Mouse (Mus musculus) embryonic facial prominence, embryonic 11.5 days (tissue): ENCODE data around the gene Zfp36l2. TPM values are rescaled to one million over a fixed set of nuclear protein-coding genes. Genes with fewer than 3 reads are reported as not detected.

ENCODE experiments used
- ATAC-seq: fragments of 200-750 bp; cut with Nextera tagmentation; replicated peaks from 2 replicates; pipeline ENCODE4 v1.8.0; 2017; ENCODE audit warnings: low read depth; ENCODE audit not compliant: insufficient number of reproducible peaks, low FRiP score, low TSS enrichment
- DNase-seq: peaks from one replicate; pipeline ENCODE4 v3.0.0-alpha.2; 2015; ENCODE audit warnings: low spot score
- H3K27ac ChIP-seq: fragments of 300-500 bp; sonication (generic); replicated peaks from 2 replicates; pipeline ENCODE4 v1.5.1; 2014; ENCODE audit warnings: mild to moderate bottlenecking, low read depth, low read length, control low read depth
- H3K27me3 ChIP-seq: fragments of 300-500 bp; sonication (generic); 2 replicates; pipeline ENCODE4 v1.6.1; 2014; ENCODE audit warnings: mild to moderate bottlenecking, low read length, moderate library complexity, mixed read lengths; ENCODE audit not compliant: control insufficient read depth, insufficient read depth
- H3K36me3 ChIP-seq: fragments of 300-500 bp; sonication (generic); replicated peaks from 2 replicates; pipeline ENCODE4 v1.6.1; 2014; ENCODE audit warnings: low read depth, mild to moderate bottlenecking, low read length, moderate library complexity, mixed read lengths; ENCODE audit not compliant: control insufficient read depth, insufficient read depth
- H3K4me1 ChIP-seq: fragments of 300-500 bp; sonication (generic); 2 replicates; pipeline ENCODE4 v1.6.1; 2014; ENCODE audit warnings: low read length, mixed read lengths; ENCODE audit not compliant: control insufficient read depth, insufficient read depth
- H3K4me2 ChIP-seq: fragments of 300-500 bp; sonication (generic); 2 replicates; pipeline ENCODE4 v1.6.1; 2014; ENCODE audit warnings: low read depth, mild to moderate bottlenecking, control low read depth, low read length, moderate library complexity
- H3K4me3 ChIP-seq: fragments of 300-500 bp; sonication (generic); 2 replicates; pipeline ENCODE4 v1.5.1; 2014; ENCODE audit warnings: low read depth, low read length, control low read depth
- H3K9ac ChIP-seq: fragments of 300-500 bp; sonication (generic); replicated peaks from 2 replicates; pipeline ENCODE4 v1.6.1; 2014; ENCODE audit warnings: mild to moderate bottlenecking, control low read depth, low read length
- H3K9me3 ChIP-seq: fragments of 300-500 bp; sonication (generic); replicated peaks from 2 replicates; pipeline ENCODE4 v1.6.1; 2016; ENCODE audit warnings: mild to moderate bottlenecking, low read length, inconsistent platforms, mixed read lengths; ENCODE audit not compliant: control insufficient read depth
- WGBS: fragments of 180-500 bp; shearing (Covaris S2); extraction: QIAGEN DNeasy Blood & Tissue Kit; methylation state at CpG from one replicate; pipeline ENCODE4 v1.1.7; 2014; 5-methylcytosine and 5-hydroxymethylcytosine counted together
- polyA plus RNA-seq: library from polyadenylated mRNA; unstranded; fragments of >200 nt; fragmentation: Nextera tagmentation; extraction: Ambion mirVana; gene quantifications from 2 replicates; pipeline ENCODE4 v1.2.1, GENCODE M21; 2014

The Zfp36l2 gene
- polyA plus RNA-seq, 1 experiment from 2014 or later, result 22.8 TPM

GRCm38 (mm10) chr17:84179973-84180365, 7.8 kb downstream of the Zfp36l2 start:
- 86% methylated on average over 4 of the region's 4 CpGs for WGBS
- DNase-seq, result no peak
- Histone ChIP-seq H3K4me1 (peaks cover 14% of the 10 kb centered on the region), H3K4me2 (no peak overlapping the region), H3K9ac (no peak overlapping the region), H3K36me3 (no peaks in the 10 kb centered on the region; the same call in 1 of the 2 replicates), H3K27ac (no peak overlapping the region), H3K9me3 (no peaks in the 10 kb centered on the region), H3K4me3 (no peak overlapping the region), H3K27me3 (no peaks in the 10 kb centered on the region)
- ATAC-seq, result no peak

DNA sequence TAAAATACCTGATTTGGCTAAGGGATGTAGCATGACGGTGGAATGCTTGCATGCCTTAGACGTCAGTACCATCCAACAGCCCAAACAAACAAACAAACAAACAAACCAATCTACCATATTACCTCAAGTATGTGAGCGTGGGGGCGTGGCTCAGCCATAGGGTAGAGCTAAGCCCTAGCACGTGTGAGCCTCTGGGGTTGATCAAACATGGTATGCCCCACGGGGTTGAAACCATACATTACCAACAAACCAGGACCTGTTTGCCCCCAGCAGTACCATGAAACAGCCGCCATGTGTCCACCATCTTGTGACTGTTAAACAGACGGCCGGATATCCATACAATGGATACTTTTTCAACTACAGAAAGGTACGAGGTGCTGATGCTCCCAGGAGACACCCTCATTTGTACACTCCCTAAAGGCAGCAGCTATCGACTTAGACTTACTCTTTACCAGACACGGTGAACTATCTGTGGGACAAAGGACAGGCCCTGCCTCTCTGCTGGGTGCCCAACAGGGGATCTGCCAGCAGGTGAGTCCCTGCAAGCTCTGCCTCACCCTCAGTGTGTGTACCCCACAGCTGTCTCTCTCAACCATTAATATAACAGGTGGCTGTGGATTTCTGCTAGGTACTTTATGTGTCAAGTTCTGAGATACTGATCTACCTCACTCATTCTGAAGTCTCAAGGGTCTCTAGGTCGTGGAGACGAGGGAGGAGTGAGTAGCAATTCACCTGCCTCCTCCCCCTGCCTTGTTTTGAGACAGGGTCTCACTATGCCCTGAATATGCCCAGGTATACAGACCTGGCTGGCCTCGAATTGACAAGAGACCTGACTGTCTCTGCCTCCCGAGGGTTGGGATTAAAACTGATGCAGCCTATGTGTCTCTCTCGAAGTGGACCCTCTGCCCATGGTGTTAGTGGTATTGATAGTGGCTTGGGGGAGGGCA, 8.4 kb downstream of the Zfp36l2 start:
- no peak for ATAC-seq
- WGBS, result 87% methylated on average over 17 of the region's 17 CpGs
- Histone ChIP-seq H3K9me3 (no peaks in the 10 kb centered on the region), H3K27ac (no peak overlapping the region), H3K27me3 (no peaks in the 10 kb centered on the region), H3K4me2 (no peak overlapping the region), H3K4me3 (no peak overlapping the region), H3K4me1 (peaks cover 14% of the 10 kb centered on the region), H3K9ac (no peak overlapping the region), H3K36me3 (no peaks in the 10 kb centered on the region)
- DNase-seq, result no peak

- no peak overlapping the region for H3K4me3 ChIP-seq
- H3K27ac ChIP-seq, result no peak overlapping the region
- no peak overlapping the region for H3K9ac ChIP-seq
- 0 out of 2 replicates have a peak, but pooled peaks cover 5% of the 10 kb centered on the region for H3K4me1 ChIP-seq
- no peaks in the 10 kb centered on the region for H3K36me3 ChIP-seq
- no peak for DNase-seq
- H3K9me3 ChIP-seq, result no peaks in the 10 kb centered on the region
- WGBS, result 27% methylated on average over 8 of the region's 8 CpGs
- no peak overlapping the region for H3K4me2 ChIP-seq
- no peak for ATAC-seq
- H3K27me3 ChIP-seq, result no peaks in the 10 kb centered on the region
Observed at GRCm38 (mm10) chr17:84177481-84177880, 10.3 kb downstream of the Zfp36l2 start.

DNA sequence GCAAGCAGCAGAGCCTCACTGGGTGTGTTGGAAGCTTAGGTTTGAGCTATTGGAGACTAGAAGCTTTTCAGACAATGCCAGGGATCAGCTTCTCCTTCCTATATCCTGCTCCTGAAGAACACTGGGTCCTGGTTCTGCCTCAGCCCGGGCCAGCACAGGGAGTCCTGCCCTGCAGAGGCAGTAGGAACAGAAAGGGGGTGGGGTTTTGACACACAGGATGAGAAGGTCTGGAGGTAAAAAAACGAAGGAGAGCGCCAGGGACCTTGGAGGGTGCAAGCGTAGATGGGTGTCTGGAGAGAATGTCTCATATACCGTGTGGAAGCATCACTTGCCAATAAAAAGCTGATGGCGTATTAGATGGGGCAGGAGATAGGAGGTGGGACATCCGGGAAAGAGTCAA, 11.3 kb downstream of the Zfp36l2 start:
- Histone ChIP-seq H3K4me2 (no peak overlapping the region), H3K36me3 (no peaks in the 10 kb centered on the region), H3K9ac (no peak overlapping the region), H3K4me3 (no peak overlapping the region), H3K27ac (no peak overlapping the region), H3K9me3 (no peaks in the 10 kb centered on the region), H3K27me3 (no peaks in the 10 kb centered on the region), H3K4me1 (0 out of 2 replicates have a peak, but pooled peaks cover 3% of the 10 kb centered on the region)
- ATAC-seq, result no peak
- DNase-seq, result no peak
- 92% methylated on average over 7 of the region's 7 CpGs for WGBS

DNA sequence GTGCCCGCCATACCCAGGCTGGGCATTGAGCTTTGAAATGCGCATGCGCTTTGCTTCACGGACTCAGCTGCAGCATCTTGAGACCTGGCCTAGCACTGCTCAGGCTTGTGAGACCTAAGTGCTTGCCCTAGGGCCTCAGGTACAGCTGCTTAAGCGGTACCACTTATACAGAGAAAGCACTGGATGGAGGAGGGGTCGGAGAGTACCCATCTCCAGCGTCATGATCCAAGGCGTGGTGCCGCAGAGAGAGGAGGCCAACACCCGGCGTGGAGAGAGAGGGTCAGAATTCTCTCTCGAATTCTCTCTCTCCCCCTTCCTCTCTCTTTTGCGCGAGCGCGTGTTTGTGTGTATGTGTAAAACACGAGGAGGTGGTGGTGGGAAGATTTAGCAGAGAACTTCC, 12.6 kb downstream of the Zfp36l2 start:
- Histone ChIP-seq H3K27me3 (no peaks in the 10 kb centered on the region), H3K4me2 (no peak overlapping the region), H3K9me3 (no peaks in the 10 kb centered on the region), H3K4me1 (no peaks in the 10 kb centered on the region), H3K9ac (no peak overlapping the region), H3K36me3 (no peaks in the 10 kb centered on the region), H3K4me3 (no peak overlapping the region), H3K27ac (no peak overlapping the region)
- 98% methylated on average over 17 of the region's 17 CpGs for WGBS
- ATAC-seq (0 out of 2 replicates have a peak, but pooled peaks have one; percentile 23), DNase-seq (no peak)

- ATAC-seq (no peak), DNase-seq (no peak)
- Histone ChIP-seq H3K9ac (no peak overlapping the region), H3K4me2 (no peak overlapping the region), H3K36me3 (no peaks in the 10 kb centered on the region), H3K4me1 (no peaks in the 10 kb centered on the region), H3K9me3 (no peaks in the 10 kb centered on the region), H3K27me3 (no peaks in the 10 kb centered on the region), H3K4me3 (no peak overlapping the region), H3K27ac (no peak overlapping the region)
- WGBS, result 81% methylated on average over 4 of the region's 4 CpGs
Observed at GRCm38 (mm10) chr17:84167377-84167776, 20.4 kb downstream of the Zfp36l2 start.

DNA sequence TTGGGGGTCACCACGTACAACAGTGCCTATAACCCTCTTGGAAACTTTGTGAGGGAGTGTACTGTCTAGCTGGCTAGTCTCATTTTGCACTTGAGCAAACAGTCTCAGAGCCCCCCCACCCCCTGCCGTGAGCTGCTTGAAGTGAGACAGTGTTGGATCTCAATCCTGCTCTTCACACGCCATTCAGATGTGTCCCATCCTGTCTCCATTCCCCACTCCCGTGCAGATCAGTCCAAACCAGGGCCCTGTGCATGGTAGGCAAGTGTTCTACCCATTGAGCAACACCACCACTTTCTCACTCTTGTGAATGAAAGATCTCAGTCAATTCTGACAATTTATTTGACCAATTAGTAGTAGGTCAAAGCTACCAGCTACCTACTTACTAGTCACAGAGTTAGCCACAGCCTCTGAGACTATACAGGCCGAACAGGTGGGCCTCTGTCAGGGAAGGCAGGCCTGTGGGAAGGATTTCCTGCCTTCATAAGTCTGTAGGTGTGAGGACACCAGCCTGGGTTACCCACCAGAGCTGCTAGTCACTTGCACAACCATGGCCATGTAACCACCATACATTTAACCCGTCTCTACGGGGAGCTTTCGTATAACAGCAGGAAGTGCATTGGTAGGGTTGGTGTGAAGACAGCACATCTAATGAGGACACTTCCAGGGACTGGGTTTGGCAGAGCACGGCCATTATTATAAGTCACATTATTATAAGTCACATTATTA, 21.4 kb downstream of the Zfp36l2 start:
- WGBS, result 86% methylated on average over 9 of the region's 9 CpGs
- no peak for DNase-seq

GRCm38 (mm10) chr17:84165735-84166134, 22.0 kb downstream of the Zfp36l2 start:
- ATAC-seq, result peak; percentile 64; the same call in 1 of the 2 replicates
- Histone ChIP-seq H3K27ac (no peak overlapping the region), H3K9ac (no peak overlapping the region), H3K36me3 (no peaks in the 10 kb centered on the region), H3K9me3 (no peaks in the 10 kb centered on the region), H3K4me3 (no peak overlapping the region), H3K4me1 (no peaks in the 10 kb centered on the region), H3K27me3 (no peaks in the 10 kb centered on the region), H3K4me2 (no peak overlapping the region)
- WGBS, result 83% methylated on average over 3 of the region's 3 CpGs
- no peak for DNase-seq

More for the DNA sequence above, 21.4 kb downstream of the Zfp36l2 start:
- Histone ChIP-seq H3K36me3 (no peaks in the 10 kb centered on the region), H3K27me3 (no peaks in the 10 kb centered on the region), H3K4me2 (no peak overlapping the region), H3K9me3 (no peaks in the 10 kb centered on the region), H3K4me1 (no peaks in the 10 kb centered on the region), H3K4me3 (no peak overlapping the region), H3K27ac (no peak overlapping the region), H3K9ac (no peak overlapping the region)
- peak; percentile 34; the same call in 1 of the 2 replicates for ATAC-seq
